Mouse (Mus musculus): ENCODE data around the gene Pou2af1. TPM values are rescaled to one million over a fixed set of nuclear protein-coding genes. Genes with fewer than 3 reads are reported as not detected.

Gene Pou2af1
- polyA plus RNA-seq, 1 experiment from 2014 or later: 0.13 TPM

GRCm38 (mm10) chr9:51238741-51239385 lies 25.4 kb downstream of the Pou2af1 start:
- Histone ChIP-seq H3K4me2 (replicated peaks; ENCODE audit: low read depth, low read length) (no peak overlapping the region), H3K4me1 (ENCODE audit: control insufficient read depth, insufficient read depth, low read length) (no peaks in the 10 kb centered on the region), H3K36me3 (ENCODE audit: control insufficient read depth, insufficient read depth, low read length) (no peaks in the 10 kb centered on the region), H3K27me3 (ENCODE audit: control insufficient read depth, insufficient read depth, low read length) (no peaks in the 10 kb centered on the region), H3K4me3 (ENCODE audit: low read depth, low read length) (no peak overlapping the region), H3K9ac (replicated peaks; ENCODE audit: low read depth, low read length) (no peak overlapping the region), H3K27ac (ENCODE audit: low read length) (no peak overlapping the region), H3K9me3 (ENCODE audit: control insufficient read depth, low read depth, low read length) (no peaks in the 10 kb centered on the region)
- no peak for ATAC-seq (ENCODE audit: insufficient number of reproducible peaks, insufficient read depth, low FRiP score, low read depth)
- WGBS: 29% methylated on average over 12 of the region's 12 CpGs

- H3K36me3 ChIP-seq (ENCODE audit: control insufficient read depth, insufficient read depth, low read length): no peaks in the 10 kb centered on the region
- no peak for ATAC-seq (ENCODE audit: insufficient number of reproducible peaks, insufficient read depth, low FRiP score, low read depth)
- no peaks in the 10 kb centered on the region for H3K4me1 ChIP-seq (ENCODE audit: control insufficient read depth, insufficient read depth, low read length)
- no peak overlapping the region for H3K27ac ChIP-seq (ENCODE audit: low read length)
- H3K9me3 ChIP-seq (ENCODE audit: control insufficient read depth, low read depth, low read length): no peaks in the 10 kb centered on the region
- no peak overlapping the region for H3K9ac ChIP-seq (replicated peaks; ENCODE audit: low read depth, low read length)
- no peak overlapping the region for H3K4me3 ChIP-seq (ENCODE audit: low read depth, low read length)
- H3K27me3 ChIP-seq (ENCODE audit: control insufficient read depth, insufficient read depth, low read length): no peaks in the 10 kb centered on the region
- H3K4me2 ChIP-seq (replicated peaks; ENCODE audit: low read depth, low read length): no peak overlapping the region
- 71% methylated on average over 4 of the region's 4 CpGs for whole genome bisulfite sequencing
These were observed 43.4 kb downstream of the Pou2af1 start for GRCm38 (mm10) chr9:51256780-51257502.

GRCm38 (mm10) chr9:51258426-51258825 lies 44.9 kb downstream of the Pou2af1 start:
- no peaks in the 10 kb centered on the region for H3K36me3 ChIP-seq (ENCODE audit: control insufficient read depth, insufficient read depth, low read length)
- H3K4me2 ChIP-seq (replicated peaks; ENCODE audit: low read depth, low read length): no peak overlapping the region
- no peak for ATAC-seq (ENCODE audit: insufficient number of reproducible peaks, insufficient read depth, low FRiP score, low read depth)
- no peaks in the 10 kb centered on the region for H3K27me3 ChIP-seq (ENCODE audit: control insufficient read depth, insufficient read depth, low read length)
- no peak overlapping the region for H3K27ac ChIP-seq (ENCODE audit: low read length)
- H3K9ac ChIP-seq (replicated peaks; ENCODE audit: low read depth, low read length): no peak overlapping the region
- no peaks in the 10 kb centered on the region for H3K9me3 ChIP-seq (ENCODE audit: control insufficient read depth, low read depth, low read length)
- H3K4me3 ChIP-seq (ENCODE audit: low read depth, low read length): no peak overlapping the region
- WGBS: 87% methylated on average over 5 of the region's 5 CpGs
- no peaks in the 10 kb centered on the region for H3K4me1 ChIP-seq (ENCODE audit: control insufficient read depth, insufficient read depth, low read length)

DNA sequence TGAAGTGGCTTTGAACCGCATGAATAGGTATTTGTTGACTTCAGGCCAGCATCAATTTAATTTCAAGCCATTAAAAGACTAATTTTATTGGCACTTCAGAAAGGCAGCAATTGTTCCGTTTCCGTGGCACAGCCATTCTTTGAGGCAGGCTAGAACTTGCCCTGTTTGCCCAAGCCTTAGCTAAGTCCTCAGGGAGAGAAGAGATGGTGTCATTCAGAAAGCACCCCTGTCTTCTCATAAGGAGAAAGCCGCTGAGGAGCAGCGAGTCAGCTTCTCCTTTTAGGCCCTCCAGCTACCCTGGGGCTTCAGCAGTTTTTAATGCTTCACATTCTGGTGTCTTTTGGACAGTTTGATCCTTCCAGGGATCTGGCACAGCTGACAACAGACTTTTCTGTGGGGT lies 55.3 kb downstream of the Pou2af1 start:
- Histone ChIP-seq H3K27me3 (ENCODE audit: control insufficient read depth, insufficient read depth, low read length) (no peaks in the 10 kb centered on the region), H3K4me3 (ENCODE audit: low read depth, low read length) (no peak overlapping the region), H3K27ac (ENCODE audit: low read length) (no peak overlapping the region), H3K9ac (replicated peaks; ENCODE audit: low read depth, low read length) (no peak overlapping the region), H3K9me3 (ENCODE audit: control insufficient read depth, low read depth, low read length) (no peaks in the 10 kb centered on the region), H3K4me1 (ENCODE audit: control insufficient read depth, insufficient read depth, low read length) (peaks cover 3% of the 10 kb centered on the region; the same call in 1 of the 2 replicates), H3K4me2 (replicated peaks; ENCODE audit: low read depth, low read length) (no peak overlapping the region), H3K36me3 (ENCODE audit: control insufficient read depth, insufficient read depth, low read length) (no peaks in the 10 kb centered on the region)
- WGBS: 70% methylated on average over 5 of the region's 5 CpGs
- no peak for ATAC-seq (ENCODE audit: insufficient number of reproducible peaks, insufficient read depth, low FRiP score, low read depth)

DNA sequence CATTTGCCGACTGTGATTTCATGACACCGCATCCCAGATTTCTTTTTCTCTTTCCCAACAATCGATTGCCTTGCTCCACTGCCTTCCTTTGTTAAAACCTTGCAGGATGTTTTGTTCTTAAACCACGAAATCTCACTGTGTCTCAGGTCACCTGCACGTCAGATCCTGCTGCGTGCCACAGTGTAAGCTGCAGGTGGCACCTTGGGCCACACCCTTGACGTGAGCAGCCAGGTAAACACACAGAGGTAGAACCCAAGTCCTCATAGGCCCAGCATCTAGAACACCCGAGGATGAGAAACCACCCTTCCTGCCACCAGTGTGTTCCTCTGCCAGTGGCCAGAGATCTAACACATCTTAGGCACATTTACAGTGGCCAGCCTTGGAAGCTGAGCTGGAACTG lies 57.6 kb downstream of the Pou2af1 start:
- H3K27ac ChIP-seq (ENCODE audit: low read length): no peak overlapping the region
- WGBS: 72% methylated on average over 8 of the region's 8 CpGs
- no peak overlapping the region for H3K4me3 ChIP-seq (ENCODE audit: low read depth, low read length)
- H3K9ac ChIP-seq (replicated peaks; ENCODE audit: low read depth, low read length): no peak overlapping the region
- peaks cover 7% of the 10 kb centered on the region; the same call in 1 of the 2 replicates for H3K4me1 ChIP-seq (ENCODE audit: control insufficient read depth, insufficient read depth, low read length)
- no peak overlapping the region for H3K4me2 ChIP-seq (replicated peaks; ENCODE audit: low read depth, low read length)
- ATAC-seq (ENCODE audit: insufficient number of reproducible peaks, insufficient read depth, low FRiP score, low read depth): no peak
- no peaks in the 10 kb centered on the region for H3K36me3 ChIP-seq (ENCODE audit: control insufficient read depth, insufficient read depth, low read length)
- H3K9me3 ChIP-seq (ENCODE audit: control insufficient read depth, low read depth, low read length): no peaks in the 10 kb centered on the region
- no peaks in the 10 kb centered on the region for H3K27me3 ChIP-seq (ENCODE audit: control insufficient read depth, insufficient read depth, low read length)

GRCm38 (mm10) chr9:51272102-51272501 lies 58.6 kb downstream of the Pou2af1 start:
- Histone ChIP-seq H3K4me3 (ENCODE audit: low read depth, low read length) (no peak overlapping the region), H3K27ac (ENCODE audit: low read length) (peak overlapping the region; percentile 12; the same call in 1 of the 2 replicates), H3K4me2 (replicated peaks; ENCODE audit: low read depth, low read length) (no peak overlapping the region), H3K27me3 (ENCODE audit: control insufficient read depth, insufficient read depth, low read length) (no peaks in the 10 kb centered on the region), H3K9me3 (ENCODE audit: control insufficient read depth, low read depth, low read length) (no peaks in the 10 kb centered on the region), H3K36me3 (ENCODE audit: control insufficient read depth, insufficient read depth, low read length) (no peaks in the 10 kb centered on the region), H3K4me1 (ENCODE audit: control insufficient read depth, insufficient read depth, low read length) (peaks cover 7% of the 10 kb centered on the region; the same call in 1 of the 2 replicates), H3K9ac (replicated peaks; ENCODE audit: low read depth, low read length) (no peak overlapping the region)
- ATAC-seq (ENCODE audit: insufficient number of reproducible peaks, insufficient read depth, low FRiP score, low read depth): no peak
- WGBS: 55% methylated on average over 5 of the region's 5 CpGs

- H3K4me3 ChIP-seq (ENCODE audit: low read depth, low read length): no peak overlapping the region
- H3K9ac ChIP-seq (replicated peaks; ENCODE audit: low read depth, low read length): no peak overlapping the region
- no peak overlapping the region for H3K4me2 ChIP-seq (replicated peaks; ENCODE audit: low read depth, low read length)
- ATAC-seq (ENCODE audit: insufficient number of reproducible peaks, insufficient read depth, low FRiP score, low read depth): no peak
- H3K36me3 ChIP-seq (ENCODE audit: control insufficient read depth, insufficient read depth, low read length): no peaks in the 10 kb centered on the region
- peaks cover 10% of the 10 kb centered on the region; the same call in 1 of the 2 replicates for H3K4me1 ChIP-seq (ENCODE audit: control insufficient read depth, insufficient read depth, low read length)
- H3K27ac ChIP-seq (ENCODE audit: low read length): no peak overlapping the region; the same call in 1 of the 2 replicates
- WGBS: 61% methylated on average over 9 of the region's 9 CpGs
- no peaks in the 10 kb centered on the region for H3K27me3 ChIP-seq (ENCODE audit: control insufficient read depth, insufficient read depth, low read length)
- H3K9me3 ChIP-seq (ENCODE audit: control insufficient read depth, low read depth, low read length): no peaks in the 10 kb centered on the region
These were observed 60.2 kb downstream of the Pou2af1 start for GRCm38 (mm10) chr9:51273581-51274154.

DNA sequence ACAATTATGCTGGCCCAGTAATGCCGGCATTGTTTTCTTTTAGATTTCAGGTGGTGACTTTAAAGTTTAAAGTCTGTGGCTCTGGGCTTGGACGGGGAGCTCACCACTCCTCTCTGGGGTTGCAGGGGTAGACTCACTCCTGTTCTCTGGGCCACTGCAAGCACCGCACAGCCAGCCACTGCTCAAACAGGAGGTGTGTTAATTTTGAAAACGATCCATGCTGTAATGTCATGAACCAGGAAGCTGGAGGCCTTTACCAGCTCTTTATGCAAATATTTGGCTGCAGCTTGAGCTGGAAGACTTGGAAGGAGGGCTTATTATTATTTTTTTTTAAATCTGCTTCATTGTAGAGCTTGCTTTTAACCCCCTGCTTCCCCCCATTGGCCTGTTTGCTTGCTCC lies 61.2 kb downstream of the Pou2af1 start:
- peak overlapping the region; percentile 70 for H3K27ac ChIP-seq (ENCODE audit: low read length)

More for the DNA sequence above, 61.2 kb downstream of the Pou2af1 start:
- no peaks in the 10 kb centered on the region for H3K36me3 ChIP-seq (ENCODE audit: control insufficient read depth, insufficient read depth, low read length)
- no peak overlapping the region for H3K9ac ChIP-seq (replicated peaks; ENCODE audit: low read depth, low read length)
- H3K27me3 ChIP-seq (ENCODE audit: control insufficient read depth, insufficient read depth, low read length): no peaks in the 10 kb centered on the region
- H3K9me3 ChIP-seq (ENCODE audit: control insufficient read depth, low read depth, low read length): no peaks in the 10 kb centered on the region
- H3K4me2 ChIP-seq (replicated peaks; ENCODE audit: low read depth, low read length): no peak overlapping the region
- H3K4me3 ChIP-seq (ENCODE audit: low read depth, low read length): no peak overlapping the region
- peak; percentile 51; the same call in 1 of the 2 replicates for ATAC-seq (ENCODE audit: insufficient number of reproducible peaks, insufficient read depth, low FRiP score, low read depth)
- H3K4me1 ChIP-seq (ENCODE audit: control insufficient read depth, insufficient read depth, low read length): peaks cover 14% of the 10 kb centered on the region; the same call in 1 of the 2 replicates
- 25% methylated on average over 4 of the region's 4 CpGs for WGBS

Measured in stomach, embryonic 14.5 days (tissue).